Mouse (Mus musculus): ENCODE results near the gene Mnt.

The Mnt gene

DNA sequence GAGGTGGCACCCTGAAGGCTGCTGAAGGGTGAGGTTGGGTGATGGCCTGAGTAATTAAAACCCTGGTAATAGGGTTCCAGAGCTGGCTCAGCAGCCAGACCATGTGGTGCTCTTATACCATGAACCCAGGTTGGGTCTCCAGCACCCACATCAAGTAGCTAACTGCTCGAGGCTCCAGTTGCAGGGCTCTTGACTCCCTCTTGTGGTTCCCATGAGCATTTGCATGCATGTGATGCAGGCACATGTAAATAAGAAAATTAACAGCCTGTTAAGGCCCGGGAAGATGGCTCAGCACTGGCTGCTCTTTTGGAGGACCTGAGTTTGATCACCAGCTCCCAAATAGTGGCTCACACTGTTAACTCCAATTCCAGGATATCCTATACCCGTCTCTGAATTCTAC, 15.1 kb downstream of the Mnt start:
- no peak for DNase-seq (ENCODE audit: low read depth in 2 of 2, low spot score in 2 of 2)

- DNase-seq (ENCODE audit: low read depth in 2 of 2, low spot score in 2 of 2) = peak; percentile 68 to 74
These were observed 17.3 kb downstream of the Mnt start for GRCm38 (mm10) chr11:74847919-74848521.

GRCm38 (mm10) chr11:74850998-74851661, 20.4 kb downstream of the Mnt start:
- DNase-seq (ENCODE audit: low read depth in 2 of 2, low spot score in 2 of 2) = no peak

DNA sequence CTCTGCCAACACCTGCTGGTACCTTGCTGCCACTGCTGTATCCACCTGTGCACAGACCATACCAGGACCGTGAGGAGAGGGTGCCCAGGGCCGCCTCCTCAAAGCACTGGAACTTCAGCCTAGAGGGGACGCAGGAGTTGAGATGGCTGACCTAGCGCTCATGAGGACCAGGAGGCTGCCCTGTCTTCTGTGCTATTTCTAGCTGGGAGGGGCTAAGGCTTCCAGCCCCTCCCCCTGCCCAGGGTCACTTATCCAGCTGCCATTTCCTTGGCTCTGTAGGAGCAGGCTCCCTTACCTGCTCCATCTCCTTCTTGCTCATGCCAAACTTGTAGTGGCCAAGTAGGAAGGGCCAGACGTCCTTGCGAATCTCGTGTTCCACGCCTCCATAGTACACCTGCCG, 27.0 kb downstream of the Mnt start:
- no peak for DNase-seq (ENCODE audit: low read depth in 2 of 2, low spot score in 2 of 2)

DNA sequence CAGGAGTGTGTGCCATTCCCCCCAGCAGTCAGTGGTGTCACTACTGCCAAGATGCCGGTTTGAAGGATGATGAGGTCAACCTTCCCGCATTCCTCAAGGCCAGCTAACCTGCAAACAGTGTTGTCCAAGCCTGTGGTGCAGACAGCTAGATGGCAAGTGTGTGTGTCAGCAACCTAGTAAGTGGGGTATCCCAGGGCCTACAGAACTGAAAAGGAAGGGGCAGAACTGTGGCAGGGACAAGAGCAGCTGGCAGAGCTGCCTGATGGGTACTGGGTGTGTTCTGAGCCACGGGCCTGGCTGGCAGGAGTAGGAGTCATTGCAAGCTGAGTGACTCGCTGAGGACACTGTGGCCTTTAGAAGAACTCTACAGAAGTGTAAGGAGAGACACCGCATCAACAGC, 31.4 kb downstream of the Mnt start:
- DNase-seq (ENCODE audit: low read depth in 2 of 2, low spot score in 2 of 2) = no peak

DNA sequence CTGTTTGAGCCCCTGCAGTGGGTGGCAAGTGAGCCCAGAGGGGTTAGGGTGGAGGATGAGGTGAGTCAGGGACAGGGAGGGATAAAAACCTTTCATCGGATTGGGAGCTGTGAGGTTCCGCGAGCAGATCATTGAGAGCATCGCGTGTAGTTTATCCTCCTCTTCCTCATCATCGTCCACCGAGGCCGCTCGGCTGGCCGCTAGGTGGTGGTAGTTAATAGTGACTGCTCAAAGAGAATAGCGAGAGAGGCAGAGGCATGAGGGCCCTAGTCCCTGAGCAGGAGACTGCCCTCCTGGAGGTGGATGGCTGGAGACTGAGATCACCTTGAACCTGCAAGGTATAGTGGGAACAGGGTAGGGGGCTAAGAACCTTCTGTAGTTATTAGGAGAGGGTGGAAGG, 32.8 kb downstream of the Mnt start:
- DNase-seq (ENCODE audit: low read depth in 2 of 2, low spot score in 2 of 2) = no peak

- no peak for DNase-seq (ENCODE audit: low read depth in 2 of 2, low spot score in 2 of 2)
These were observed 33.7 kb downstream of the Mnt start for GRCm38 (mm10) chr11:74864421-74864820.

- no peak for DNase-seq (ENCODE audit: low read depth in 2 of 2, low spot score in 2 of 2)
These were observed 34.5 kb downstream of the Mnt start for GRCm38 (mm10) chr11:74865252-74865651.

- DNase-seq (ENCODE audit: low read depth in 2 of 2, low spot score in 2 of 2) = no peak
These were observed 35.9 kb downstream of the Mnt start for GRCm38 (mm10) chr11:74866640-74867039.

DNA sequence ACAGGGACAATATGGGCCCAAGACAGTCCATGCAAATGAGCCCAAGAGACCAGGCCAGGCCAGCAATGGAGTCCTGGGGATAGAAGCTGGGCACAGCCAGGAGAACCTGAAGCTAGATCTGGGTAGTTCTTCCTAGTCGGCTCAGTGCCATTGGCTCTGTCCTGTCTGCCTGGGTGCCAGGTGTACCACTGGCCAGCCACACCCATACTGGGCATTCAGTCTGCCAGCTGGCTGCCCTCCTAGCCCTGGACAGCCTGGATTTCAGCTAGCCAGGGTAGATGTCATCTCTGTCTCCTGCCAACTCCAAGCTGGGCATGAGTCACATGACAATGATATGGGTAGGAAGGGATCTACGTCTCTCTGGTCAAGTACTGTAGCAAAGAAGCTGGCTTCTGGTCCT, 36.5 kb downstream of the Mnt start:
- no peak for DNase-seq (ENCODE audit: low read depth in 2 of 2, low spot score in 2 of 2)

DNA sequence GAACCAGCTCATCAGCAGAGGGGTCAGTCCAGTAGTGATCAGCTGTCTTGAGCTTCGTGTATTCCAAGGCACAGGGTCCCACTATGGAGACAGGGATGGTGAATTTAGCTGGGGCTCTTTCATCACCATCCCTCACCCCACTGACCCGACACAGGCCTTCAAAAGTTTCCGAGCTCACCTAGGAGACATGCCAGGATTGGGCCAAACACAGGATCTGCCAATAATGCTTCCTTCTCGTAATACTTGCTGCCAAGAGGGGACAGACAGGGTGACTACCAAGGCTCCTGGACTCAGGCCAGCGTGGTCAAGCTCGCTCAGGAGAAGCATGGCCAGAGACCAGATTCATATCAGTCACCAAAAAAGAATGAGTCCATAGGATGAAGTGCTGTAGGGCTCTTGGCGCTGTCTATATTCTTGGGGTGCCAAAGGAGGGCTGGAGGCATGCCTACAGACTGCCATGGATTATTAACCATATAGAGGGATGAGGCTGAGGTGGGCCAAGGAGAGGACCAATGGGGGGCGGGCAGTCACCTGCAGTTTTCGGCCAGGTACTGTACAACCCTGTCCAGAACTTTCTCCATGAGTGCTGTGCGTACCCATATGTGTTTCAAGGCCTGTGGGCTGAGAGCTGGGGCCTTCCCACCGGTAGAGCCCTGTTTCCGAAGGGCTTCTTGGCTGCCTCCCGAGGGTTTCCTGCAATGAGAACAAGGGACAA, 37.5 kb downstream of the Mnt start:
- DNase-seq (ENCODE audit: low read depth in 2 of 2, low spot score in 2 of 2) = no peak

GRCm38 (mm10) chr11:74869603-74870002, 38.9 kb downstream of the Mnt start:
- no peak for DNase-seq (ENCODE audit: low read depth in 2 of 2, low spot score in 2 of 2)

GRCm38 (mm10) chr11:74870544-74870943, 39.8 kb downstream of the Mnt start:
- no peak for DNase-seq (ENCODE audit: low read depth in 2 of 2, low spot score in 2 of 2)

DNA sequence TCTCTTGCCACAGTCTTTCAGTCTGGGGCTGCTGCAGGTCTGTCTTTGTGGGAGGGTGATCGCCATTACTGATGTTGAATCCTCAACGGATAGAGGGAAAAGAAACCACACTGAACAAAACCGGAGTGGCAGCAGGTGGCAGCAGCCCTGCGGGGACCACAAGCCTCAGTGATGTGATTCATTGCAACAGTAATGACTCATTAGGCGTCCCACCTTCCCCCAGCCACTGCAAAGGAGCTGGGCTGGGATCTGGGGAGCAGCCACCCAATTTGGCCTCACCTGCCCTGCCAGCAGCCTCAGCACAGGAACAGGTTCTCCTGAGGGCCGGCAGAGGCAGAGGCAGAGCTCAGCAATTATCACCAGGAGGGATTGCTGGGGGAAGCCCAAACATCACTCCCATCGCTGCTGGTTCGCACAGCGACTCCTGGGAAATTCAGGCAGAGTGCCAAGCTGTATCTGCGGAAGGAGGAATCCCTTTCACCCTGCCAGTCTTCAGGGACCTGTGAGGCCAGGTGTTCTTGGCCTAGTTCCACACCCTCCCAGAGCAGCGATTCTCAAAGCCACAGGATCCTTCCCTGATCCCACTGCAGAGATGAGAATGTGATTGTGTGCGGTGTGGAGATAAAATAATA, 40.4 kb downstream of the Mnt start:
- DNase-seq (ENCODE audit: low read depth in 2 of 2, low spot score in 2 of 2) = no peak

- DNase-seq (ENCODE audit: low read depth in 2 of 2, low spot score in 2 of 2) = no peak
These were observed 43.9 kb downstream of the Mnt start for GRCm38 (mm10) chr11:74874630-74875029.

DNA sequence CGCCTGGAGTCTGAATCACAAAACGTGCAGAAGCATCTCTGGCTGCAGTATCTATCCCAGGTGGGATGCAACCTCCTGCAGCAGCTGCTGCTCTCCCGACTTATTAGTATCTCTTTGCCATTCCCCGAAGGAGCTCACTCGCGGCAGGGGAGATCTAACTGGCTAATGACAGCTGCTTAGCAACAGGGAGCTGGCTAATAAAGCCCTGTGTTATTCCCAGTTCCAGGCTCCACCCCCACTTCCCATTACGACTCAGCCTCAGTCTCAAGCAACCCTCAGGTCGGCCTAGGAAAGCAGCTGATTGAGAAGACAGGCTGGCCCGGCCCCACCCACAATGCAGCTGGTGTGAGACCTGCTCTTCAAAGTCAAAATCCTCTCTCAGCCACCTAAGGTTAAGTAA, 46.1 kb downstream of the Mnt start:
- no peak for DNase-seq (ENCODE audit: low read depth in 2 of 2, low spot score in 2 of 2)

GRCm38 (mm10) chr11:74880999-74881398, 50.3 kb downstream of the Mnt start:
- DNase-seq (ENCODE audit: low read depth in 2 of 2, low spot score in 2 of 2) = no peak

DNA sequence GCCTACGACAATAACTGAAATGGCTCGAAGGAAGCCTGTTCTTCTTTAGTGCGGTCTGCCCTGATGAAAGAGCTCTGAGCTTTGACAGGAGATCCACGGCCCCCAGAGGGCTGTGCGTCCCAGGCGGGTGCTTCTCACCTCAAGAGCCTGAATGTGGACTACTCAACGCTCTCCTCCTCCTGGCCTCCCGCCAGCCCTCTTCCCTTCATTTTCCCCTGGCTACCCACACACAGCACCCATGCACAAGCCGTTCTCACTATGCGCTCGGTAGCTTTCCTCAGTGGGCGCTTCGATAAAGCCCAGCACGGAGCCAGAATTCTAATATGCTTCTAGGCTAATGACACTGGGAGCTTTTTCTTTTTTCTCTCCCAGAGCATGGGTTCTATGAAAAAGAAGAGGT, 51.3 kb downstream of the Mnt start:
- no peak for DNase-seq (ENCODE audit: low read depth in 2 of 2, low spot score in 2 of 2)

DNA sequence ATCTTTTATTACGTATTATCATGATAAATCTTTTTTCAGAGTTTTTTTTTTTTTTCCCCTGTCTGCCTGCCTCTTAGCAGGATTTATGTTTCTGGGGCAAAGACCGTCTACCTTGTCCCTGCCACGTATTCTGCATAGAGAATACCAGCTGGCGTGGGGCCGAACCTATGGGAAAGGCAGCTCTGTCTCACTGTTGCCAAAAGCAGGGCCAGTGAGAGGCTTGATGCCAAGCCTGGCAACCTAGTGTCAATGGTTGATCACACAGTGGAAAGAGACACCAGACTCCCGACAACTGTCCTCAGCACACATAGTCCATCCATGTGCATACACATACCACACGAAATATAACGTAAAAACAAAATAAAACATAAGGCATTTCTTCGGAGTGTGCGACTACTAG, 52.4 kb downstream of the Mnt start:
- DNase-seq (ENCODE audit: low read depth in 2 of 2, low spot score in 2 of 2) = no peak

DNA sequence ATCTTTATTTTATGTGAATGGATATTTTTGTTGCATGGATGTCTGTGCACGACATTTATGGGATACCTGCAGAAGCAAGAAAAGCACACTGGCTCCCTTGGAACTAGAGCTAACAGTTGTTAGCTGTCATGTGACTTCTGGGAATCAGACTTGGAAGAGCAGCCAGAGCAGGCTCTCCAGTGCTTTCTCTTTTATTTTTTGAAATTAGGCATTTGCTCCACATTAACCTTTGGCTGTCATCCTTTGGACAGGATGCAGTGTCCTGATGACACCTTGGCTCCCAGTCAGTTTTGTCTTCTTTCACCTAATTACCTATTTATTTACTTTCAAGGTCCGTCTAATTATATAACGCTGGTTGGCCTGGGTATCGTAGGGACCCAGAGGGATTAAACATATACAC, 63.9 kb downstream of the Mnt start:
- no peak for DNase-seq (ENCODE audit: low read depth in 2 of 2, low spot score in 2 of 2)

Data from CD8-positive naive resting alpha-beta T cell, adult 2 months (primary cell).